Mouse (Mus musculus): ENCODE data around the gene Olfr1022.

Olfr1022 gene

DNA sequence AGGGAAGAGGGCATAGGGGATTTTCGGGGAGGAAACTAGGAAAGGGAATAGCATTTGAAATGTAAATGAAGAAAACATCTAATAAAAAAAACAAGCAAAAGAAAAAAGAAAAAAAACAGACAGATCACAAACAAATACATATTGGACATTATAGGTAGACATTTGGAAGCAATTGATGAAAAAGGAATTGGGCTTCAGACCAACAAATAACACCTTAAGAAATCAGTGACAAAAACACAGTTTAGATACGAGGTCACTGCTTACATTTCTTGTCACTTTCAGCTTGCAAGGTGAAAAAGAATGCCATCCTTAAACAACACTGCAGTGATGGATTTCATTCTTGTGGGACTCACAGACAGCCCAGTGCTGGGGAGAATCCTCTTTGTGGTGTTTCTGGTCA is at the start of gene Olfr1022:
Gene Olfr1022, plus strand, starts transcription at position 301 of the 400 bp plus-strand sequence.
- no peak for DNase-seq (ENCODE audit: low spot score)

DNA sequence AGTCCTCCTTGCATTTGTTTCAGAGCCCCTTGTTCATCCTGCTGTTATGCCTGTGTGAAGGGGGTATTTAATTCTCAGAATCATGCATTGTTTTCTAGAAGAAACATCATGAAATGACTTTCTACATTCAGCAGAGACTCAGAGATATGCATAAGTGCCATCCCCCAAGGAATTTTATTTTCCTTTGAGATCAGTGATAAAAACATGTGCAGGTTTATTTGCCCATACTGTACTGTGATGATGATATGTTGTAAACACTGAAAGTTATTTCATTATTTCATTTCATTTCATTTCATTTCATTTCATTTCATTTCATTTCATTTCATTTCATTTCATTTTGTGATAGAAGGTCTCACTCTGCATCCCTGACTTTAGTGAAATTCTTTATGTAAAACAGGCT is 23.0 kb upstream of the Olfr1022 start, which contains the start of gene Olfr1019:
Gene Olfr1019, minus strand, starts transcription at position 101 of the 400 bp plus-strand sequence.
- no peak for DNase-seq (ENCODE audit: low spot score)

DNA sequence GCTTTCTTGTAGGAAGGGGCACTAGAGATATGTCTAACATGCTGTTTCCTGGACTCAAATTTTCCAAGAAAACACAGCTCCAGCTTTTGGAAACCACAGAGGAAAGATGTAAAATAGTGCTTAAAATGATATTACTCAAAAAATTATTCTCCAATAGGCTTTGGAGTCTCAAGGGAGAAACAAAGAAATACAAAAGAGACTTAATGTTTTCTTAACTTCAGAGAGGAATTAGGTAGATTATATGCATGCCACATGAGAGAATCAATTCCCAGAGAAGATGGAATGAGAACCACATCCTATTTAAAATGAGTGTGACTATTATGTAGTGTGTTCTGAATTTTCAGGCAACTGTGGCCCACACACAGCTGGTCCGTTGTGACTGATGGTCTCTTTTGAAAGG is 21.7 kb upstream of the Olfr1022 start, which contains the start of gene Olfr1020:
Gene Olfr1020, plus strand, starts transcription at position 301 of the 400 bp plus-strand sequence.
- DNase-seq (ENCODE audit: low spot score), result no peak

DNA sequence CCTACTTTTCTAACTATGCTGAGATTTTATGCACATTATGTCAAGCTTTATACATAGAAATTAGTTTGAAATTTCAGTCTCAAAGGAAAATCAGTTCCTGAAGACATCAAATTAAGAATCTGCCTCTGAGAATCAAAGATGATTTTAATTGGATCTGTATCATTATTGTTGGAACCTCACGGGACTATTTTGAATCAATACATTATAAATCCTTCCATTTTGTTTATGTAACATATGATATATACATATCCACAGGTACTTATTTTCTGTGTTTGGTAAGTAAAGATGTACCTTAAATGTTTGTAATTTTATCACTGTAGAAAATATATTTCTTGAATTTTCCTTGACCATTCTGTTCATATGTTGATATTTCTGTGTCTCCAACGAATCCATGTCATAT is 16.9 kb downstream of the Olfr1022 start, which contains the start of gene Olfr1023:
Gene Olfr1023, plus strand, starts transcription at position 301 of the 400 bp plus-strand sequence.
- DNase-seq (ENCODE audit: low spot score), result no peak

DNA sequence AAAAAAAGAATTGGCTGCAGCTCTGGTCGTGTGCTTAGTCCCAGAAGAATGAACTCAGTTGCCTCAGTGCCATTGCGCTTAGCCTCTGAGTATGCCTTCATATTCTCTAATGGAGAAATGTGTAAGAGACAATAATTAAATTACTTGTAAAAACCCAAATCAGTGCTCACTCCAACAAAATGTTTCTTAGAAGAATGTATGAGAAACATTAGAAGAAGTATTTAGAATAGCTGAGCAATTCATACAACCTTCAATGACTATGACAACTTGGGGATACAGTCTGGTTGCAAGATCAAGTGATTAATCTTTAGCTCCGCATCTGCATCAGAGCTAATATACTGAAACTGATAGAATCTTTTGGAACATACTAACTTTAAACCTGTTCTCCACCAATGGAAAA is 36.6 kb downstream of the Olfr1022 start, which contains the start of gene Olfr1024:
Gene Olfr1024, minus strand, starts transcription at position 101 of the 400 bp plus-strand sequence.
- no peak for DNase-seq (ENCODE audit: low spot score)

DNA sequence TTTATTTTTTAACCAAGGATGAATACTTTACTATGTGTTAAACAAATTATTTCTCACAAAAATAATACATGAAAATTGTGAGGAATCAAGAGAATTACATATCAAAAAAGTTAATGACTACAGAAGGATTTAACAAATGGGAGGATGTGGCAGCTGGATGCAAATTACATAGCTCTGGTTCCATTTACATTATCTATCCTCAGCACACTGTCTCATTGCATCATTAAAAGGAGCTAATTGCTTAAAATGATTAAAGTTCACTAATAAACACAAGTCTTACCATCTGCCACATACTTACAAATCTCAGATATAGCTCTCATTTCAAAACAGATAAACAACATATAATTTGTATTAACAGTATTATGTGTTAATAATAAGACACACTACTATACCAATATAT is 44.8 kb downstream of the Olfr1022 start:
- DNase-seq (ENCODE audit: low spot score), result no peak

DNA sequence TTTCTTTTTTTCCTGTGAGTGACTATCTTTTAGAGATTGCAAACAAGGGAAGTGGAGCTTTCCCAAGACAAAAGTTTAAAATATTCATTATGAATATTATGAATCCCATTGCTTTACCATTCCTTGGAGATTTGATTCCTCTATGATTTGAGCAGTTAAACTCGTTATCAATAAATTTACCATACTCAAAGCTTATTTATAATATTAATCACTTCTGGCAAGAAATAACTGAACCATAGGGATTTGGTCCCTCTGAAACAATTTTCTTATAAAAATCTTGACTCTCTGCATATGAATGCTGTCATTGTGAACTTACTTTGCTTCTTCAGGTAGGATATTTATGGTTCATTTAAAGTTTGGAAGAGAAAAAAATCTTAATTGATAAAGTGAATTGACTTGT is 46.5 kb downstream of the Olfr1022 start, which contains the start of gene Olfr1025-ps1:
Gene Olfr1025-ps1, plus strand, starts transcription at position 301 of the 400 bp plus-strand sequence.
- no peak for DNase-seq (ENCODE audit: low spot score)

All from lung, postnatal 25 days (tissue).